Mouse (Mus musculus) heart, postnatal 0 days (tissue): ENCODE results near the gene Astn2. TPM values are rescaled to one million over a fixed set of nuclear protein-coding genes. Genes with fewer than 3 reads are reported as not detected.

ENCODE experiments used
- ATAC-seq: fragments of 200-750 bp; cut with Nextera tagmentation; 2 replicates; pipeline ENCODE4 v1.8.0; 2017; ENCODE audit warnings: low read depth, moderate number of reproducible peaks, moderate library complexity; ENCODE audit not compliant: insufficient read depth
- DNase-seq: peaks from one replicate; pipeline ENCODE4 v3.0.0-alpha.2; 2016; ENCODE audit warnings: low spot score
- H3K27ac ChIP-seq: fragments of 300-500 bp; sonication (generic); 2 replicates; pipeline ENCODE4 v1.5.1; 2014; ENCODE audit warnings: low read depth, mild to moderate bottlenecking
- H3K27me3 ChIP-seq: fragments of 300-500 bp; sonication (generic); 2 replicates; pipeline ENCODE4 v1.6.1; 2014; ENCODE audit warnings: low read length, mixed read lengths; ENCODE audit not compliant: control insufficient read depth, insufficient read depth
- H3K36me3 ChIP-seq: fragments of 300-500 bp; sonication (generic); replicated peaks from 2 replicates; pipeline ENCODE4 v1.6.1; 2014; ENCODE audit warnings: low read length, mixed read lengths; ENCODE audit not compliant: control insufficient read depth, insufficient read depth
- H3K4me1 ChIP-seq: fragments of 300-500 bp; sonication (generic); 2 replicates; pipeline ENCODE4 v1.6.1; 2014; ENCODE audit warnings: antibody characterized with exemption; ENCODE audit not compliant: control insufficient read depth, insufficient read depth
- H3K4me2 ChIP-seq: fragments of 300-500 bp; sonication (generic); 2 replicates; pipeline ENCODE4 v1.6.1; 2014; ENCODE audit warnings: low read depth, mild to moderate bottlenecking, low read length, moderate library complexity
- H3K4me3 ChIP-seq: fragments of 300-500 bp; sonication (generic); 2 replicates; pipeline ENCODE4 v1.5.1; 2014; ENCODE audit warnings: low read depth, low read length
- H3K9ac ChIP-seq: fragments of 300-500 bp; sonication (generic); replicated peaks from 2 replicates; pipeline ENCODE4 v1.6.1; 2014; ENCODE audit warnings: low read depth, low read length, mixed read lengths
- H3K9me3 ChIP-seq: fragments of 300-500 bp; sonication (generic); replicated peaks from 2 replicates; pipeline ENCODE4 v1.6.1; 2016; ENCODE audit warnings: low read length; ENCODE audit not compliant: control insufficient read depth
- CTCF ChIP-seq: IDR thresholded peaks from 2 replicates; pipeline ENCODE4 v1.5.1; 2016; ENCODE audit warnings: antibody characterized with exemption, control low read depth, low read depth
- EP300 ChIP-seq: IDR thresholded peaks from 2 replicates; pipeline ENCODE4 v1.6.1; 2016; ENCODE audit warnings: antibody characterized with exemption, low read depth
- WGBS: fragments of 180-500 bp; shearing (Covaris S2); extraction: QIAGEN DNeasy Blood & Tissue Kit; methylation state at CpG from one replicate; pipeline ENCODE4 v1.1.7; 2014; 5-methylcytosine and 5-hydroxymethylcytosine counted together
- polyA plus RNA-seq: library from polyadenylated mRNA; unstranded; fragments of >200 nt; fragmentation: Nextera tagmentation; extraction: Ambion mirVana; gene quantifications from 2 replicates; pipeline ENCODE4 v1.2.1, GENCODE M21; 2015
- total RNA-seq: library from RNA; depleted of rRNA; stranded (reverse); fragments of >200 nt; gene quantifications from 2 replicates; pipeline ENCODE4 v1.2.3, GENCODE M21; 2014; ENCODE audit warnings: low replicate concordance

Astn2 gene
- total and polyA plus RNA-seq, 2 experiments from 2014 or later, result 0.25 to 3.7 TPM

DNA sequence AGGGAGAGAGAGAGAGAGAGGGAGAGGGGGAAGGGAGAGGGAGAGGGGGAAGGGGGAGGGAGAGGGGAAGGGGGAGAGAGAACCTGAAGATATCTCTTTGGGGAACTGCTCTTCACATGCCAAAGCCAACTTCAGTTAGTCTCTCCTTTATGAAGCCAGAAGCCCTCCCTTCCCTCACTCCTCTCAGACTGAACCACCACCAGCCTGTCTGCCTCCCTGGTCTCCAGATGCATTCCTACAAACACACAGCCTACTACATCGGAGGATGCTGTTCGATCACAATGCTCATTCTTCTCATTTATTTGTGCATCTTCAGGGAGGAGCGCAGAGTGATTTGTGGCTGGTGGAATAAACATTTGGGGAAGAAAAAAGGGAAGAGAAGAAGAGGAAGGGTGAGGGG lies 584.6 kb downstream of the Astn2 start:
- no peak for TF ChIP-seq CTCF
- TF ChIP-seq EP300, result no peak
- Histone ChIP-seq H3K36me3 (no peaks in the 10 kb centered on the region), H3K27me3 (no peaks in the 10 kb centered on the region), H3K27ac (peak overlapping the region; percentile 84; the same call in 1 of the 2 replicates), H3K9ac (no peak overlapping the region), H3K9me3 (no peaks in the 10 kb centered on the region), H3K4me2 (no peak overlapping the region), H3K4me1 (peaks cover 14% of the 10 kb centered on the region), H3K4me3 (no peak overlapping the region)
- ATAC-seq, result no peak
- WGBS, result 65% methylated on average over 3 of the region's 3 CpGs
- no peak for DNase-seq

GRCm38 (mm10) chr4:65814176-65814535 lies 590.3 kb downstream of the Astn2 start:
- 25% methylated on average over 2 of the region's 2 CpGs for WGBS

GRCm38 (mm10) chr4:65813500-65814175 lies 590.8 kb downstream of the Astn2 start:
- Histone ChIP-seq H3K36me3 (no peaks in the 10 kb centered on the region), H3K4me2 (no peak overlapping the region), H3K27ac (peak overlapping the region; percentile 89), H3K27me3 (no peaks in the 10 kb centered on the region), H3K4me3 (no peak overlapping the region), H3K9me3 (no peaks in the 10 kb centered on the region), H3K4me1 (peaks cover 5% of the 10 kb centered on the region; the same call in 1 of the 2 replicates), H3K9ac (no peak overlapping the region)
- DNase-seq (peak; percentile 55), ATAC-seq (peak; percentile 75)
- 39% methylated on average over 1 of the region's 1 CpGs for WGBS
- TF ChIP-seq EP300, result no peak; the same call in none of the 2 replicates
- no peak for TF ChIP-seq CTCF

More at GRCm38 (mm10) chr4:65814176-65814535, 590.3 kb downstream of the Astn2 start:
- no peak overlapping the region for H3K9ac ChIP-seq
- no peak overlapping the region for H3K4me2 ChIP-seq
- peaks cover 5% of the 10 kb centered on the region; the same call in 1 of the 2 replicates for H3K4me1 ChIP-seq
- TF ChIP-seq EP300, result peak; percentile 68; the same call in 1 of the 2 replicates
- TF ChIP-seq CTCF, result no peak
- H3K4me3 ChIP-seq, result no peak overlapping the region
- ATAC-seq (peak; percentile 94), DNase-seq (peak; percentile 76)
- peak overlapping the region; percentile 89 for H3K27ac ChIP-seq
- H3K27me3 ChIP-seq, result no peaks in the 10 kb centered on the region
- H3K9me3 ChIP-seq, result no peaks in the 10 kb centered on the region
- H3K36me3 ChIP-seq, result no peaks in the 10 kb centered on the region

DNA sequence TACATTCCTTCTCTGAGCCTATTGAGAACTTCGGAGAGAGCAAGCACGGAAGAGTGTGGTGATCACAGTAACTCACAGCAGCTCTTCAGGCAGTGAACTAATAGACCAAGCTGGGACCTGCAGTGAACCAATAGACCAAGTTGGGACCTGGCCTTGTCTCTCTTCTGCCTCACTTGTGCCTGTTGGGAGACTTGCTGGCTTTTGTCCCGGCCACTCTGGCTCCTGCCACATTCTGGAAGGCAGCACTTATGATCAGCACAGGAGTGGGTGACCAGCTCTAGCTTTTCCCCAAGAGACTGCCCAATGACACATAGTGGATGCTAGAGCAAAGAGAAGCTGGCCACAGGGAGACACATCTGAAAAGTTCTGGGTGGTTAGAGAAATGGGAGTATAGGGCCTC lies 597.1 kb downstream of the Astn2 start:
- 0 out of 2 replicates have a peak, but pooled peaks cover 3% of the 10 kb centered on the region for H3K4me1 ChIP-seq
- H3K9ac ChIP-seq, result no peak overlapping the region
- H3K9me3 ChIP-seq, result no peaks in the 10 kb centered on the region
- no peak overlapping the region for H3K27ac ChIP-seq
- DNase-seq (no peak), ATAC-seq (no peak)
- H3K27me3 ChIP-seq, result no peaks in the 10 kb centered on the region
- 72% methylated on average over 3 of the region's 3 CpGs for WGBS
- H3K36me3 ChIP-seq, result no peaks in the 10 kb centered on the region
- H3K4me2 ChIP-seq, result no peak overlapping the region
- TF ChIP-seq EP300, result no peak
- no peak for TF ChIP-seq CTCF
- no peak overlapping the region for H3K4me3 ChIP-seq

DNA sequence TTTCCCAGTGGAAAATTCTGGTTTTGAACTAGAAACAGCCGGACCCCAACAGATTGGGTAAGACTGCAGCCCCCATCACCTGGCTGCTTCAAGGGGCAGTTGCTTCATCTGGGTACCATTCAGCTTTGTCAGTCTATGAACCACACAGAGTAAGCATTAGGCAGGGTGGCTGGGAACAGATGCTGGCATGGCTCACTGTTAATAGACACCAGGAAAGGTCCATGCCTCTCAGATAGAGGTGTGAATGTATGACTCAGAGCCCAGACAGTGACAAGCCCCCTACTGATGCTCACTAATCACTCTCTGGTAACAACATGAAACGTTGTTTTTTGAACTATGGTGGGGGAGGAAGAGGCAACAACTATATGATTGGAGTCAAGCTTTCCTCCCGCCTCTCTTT lies 603.2 kb downstream of the Astn2 start:
- no peak overlapping the region for H3K4me2 ChIP-seq
- 57% methylated on average over 3 of the region's 3 CpGs for WGBS
- TF ChIP-seq EP300 (no peak), CTCF (no peak)
- no peak overlapping the region for H3K27ac ChIP-seq
- peaks cover 12% of the 10 kb centered on the region; the same call in 1 of the 2 replicates for H3K4me1 ChIP-seq
- no peak overlapping the region for H3K4me3 ChIP-seq
- ATAC-seq (no peak), DNase-seq (no peak)
- no peaks in the 10 kb centered on the region for H3K9me3 ChIP-seq
- no peak overlapping the region for H3K9ac ChIP-seq
- H3K27me3 ChIP-seq, result no peaks in the 10 kb centered on the region
- no peaks in the 10 kb centered on the region for H3K36me3 ChIP-seq

DNA sequence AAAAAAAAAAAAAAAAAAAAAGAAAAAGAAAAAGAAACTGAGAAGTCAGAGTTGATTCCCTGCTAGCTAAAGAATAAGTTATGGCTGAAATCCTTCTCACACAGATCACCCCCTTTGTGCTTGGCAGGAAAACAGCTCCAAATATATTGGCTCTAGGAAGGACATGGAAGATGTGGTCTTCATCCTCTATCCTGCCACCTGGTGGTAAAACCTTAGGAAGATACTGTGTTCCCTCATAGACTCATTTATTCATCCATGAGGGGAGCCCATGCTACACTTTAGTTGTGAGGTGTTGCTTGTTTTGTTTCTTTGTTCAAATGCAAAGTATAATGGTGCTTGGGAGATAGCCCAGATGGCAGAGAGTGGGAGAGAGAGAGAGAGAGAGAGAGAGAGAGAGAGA lies 613.4 kb downstream of the Astn2 start:
- ATAC-seq (no peak), DNase-seq (no peak)
- no peak overlapping the region for H3K4me3 ChIP-seq
- H3K9ac ChIP-seq, result no peak overlapping the region
- H3K4me2 ChIP-seq, result no peak overlapping the region
- peak; percentile 41 for TF ChIP-seq CTCF
- TF ChIP-seq EP300, result no peak
- H3K27ac ChIP-seq, result no peak overlapping the region
- no peaks in the 10 kb centered on the region for H3K4me1 ChIP-seq
- H3K27me3 ChIP-seq, result no peaks in the 10 kb centered on the region
- H3K9me3 ChIP-seq, result no peaks in the 10 kb centered on the region
- H3K36me3 ChIP-seq, result no peaks in the 10 kb centered on the region
